Mouse (Mus musculus) brown adipose tissue, adult 24 weeks (tissue): Measurements from ENCODE around the gene Xirp2. TPM values are rescaled to one million over a fixed set of nuclear protein-coding genes. Genes with fewer than 3 reads are reported as not detected.

Experiments used
- H3K27ac ChIP-seq: fragments of 200-500 bp; replicated peaks from 2 replicates; pipeline ENCODE4 v1.5.1; 2012; ENCODE audit warnings: low read depth, mild to moderate bottlenecking, low read length
- H3K4me1 ChIP-seq: fragments of 200-500 bp; 2 replicates; pipeline ENCODE4 v1.6.1; 2012; ENCODE audit warnings: low read length, mixed read lengths; ENCODE audit not compliant: control insufficient read depth, insufficient read depth, insufficient read length
- H3K4me3 ChIP-seq: fragments of 200-500 bp; 2 replicates; pipeline ENCODE4 v1.5.1; 2012; ENCODE audit warnings: low read depth, mild to moderate bottlenecking, low read length, moderate library complexity; ENCODE audit not compliant: insufficient read depth
- polyA plus RNA-seq: library from polyadenylated mRNA; stranded (reverse); fragments of >200 nt; gene quantifications from 2 replicates; pipeline ENCODE4 v1.2.4, GENCODE M21; 2012; ENCODE audit not compliant: missing spikeins, insufficient read depth, insufficient read length

Gene Xirp2
- polyA plus RNA-seq, 1 experiment = 4.0 TPM

DNA sequence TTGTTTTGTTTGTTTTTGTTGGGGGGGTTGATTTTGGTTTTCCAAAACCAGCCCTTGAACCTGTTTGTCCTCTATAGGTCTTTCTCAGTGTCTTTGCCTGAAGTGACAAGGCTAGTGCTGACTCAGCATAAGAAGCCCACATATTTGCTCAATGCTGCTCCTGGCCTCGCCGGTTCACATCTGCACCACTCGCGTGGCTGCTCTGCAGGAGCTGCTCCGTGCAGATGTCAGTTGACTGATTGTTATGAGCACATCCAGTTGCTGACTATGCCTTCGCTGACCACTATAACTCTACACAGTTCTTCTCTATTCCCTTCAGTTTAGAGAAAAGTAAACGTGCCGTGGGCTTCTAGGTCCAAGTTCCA, 43.3 kb downstream of the Xirp2 start:
- Histone ChIP-seq H3K4me3 (no peak overlapping the region), H3K27ac (no peak overlapping the region)

DNA sequence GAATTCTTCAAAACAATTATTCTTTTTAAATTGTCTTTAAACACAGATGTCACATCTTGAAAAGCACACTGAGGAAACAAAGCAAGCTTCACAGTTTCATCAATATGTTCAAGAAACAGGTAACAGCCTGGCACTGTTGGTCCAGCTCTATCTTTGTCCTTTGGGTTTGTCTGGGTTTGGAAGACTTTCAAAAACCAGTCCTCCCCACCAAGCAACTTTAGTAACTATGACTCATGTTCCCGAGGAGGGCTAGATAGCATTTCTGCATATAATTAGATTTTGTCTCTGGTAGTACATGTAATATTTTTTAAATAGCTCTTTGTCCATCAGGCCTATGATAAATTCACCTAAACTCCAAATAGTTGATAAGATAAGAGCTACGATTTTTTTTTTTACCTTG, 59.7 kb downstream of the Xirp2 start:
- Histone ChIP-seq H3K4me1 (no peaks in the 10 kb centered on the region), H3K4me3 (no peak overlapping the region), H3K27ac (no peak overlapping the region)

More for the DNA sequence above, 43.3 kb downstream of the Xirp2 start:
- H3K4me1 ChIP-seq = no peaks in the 10 kb centered on the region

DNA sequence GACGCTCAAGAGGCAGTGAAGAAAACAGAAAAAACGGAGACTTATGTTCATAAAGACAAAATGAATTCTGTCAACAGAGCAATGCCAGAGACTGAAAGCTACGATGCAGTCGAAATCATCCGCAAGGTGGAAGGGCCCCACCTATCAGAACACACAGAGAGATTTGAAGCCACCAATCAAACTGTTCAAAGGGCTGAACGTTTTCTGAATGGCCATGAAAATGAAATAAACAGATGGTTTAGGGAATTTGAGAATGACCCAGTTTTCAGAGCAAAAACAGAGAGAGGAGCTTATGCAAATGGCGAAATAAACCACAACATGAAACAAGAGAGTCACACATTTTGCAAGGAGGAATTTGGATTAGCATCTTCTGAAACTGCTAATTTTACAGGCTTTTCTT, 70.6 kb downstream of the Xirp2 start:
- H3K4me1 ChIP-seq = no peaks in the 10 kb centered on the region
- H3K4me3 ChIP-seq = no peak overlapping the region
- H3K27ac ChIP-seq = no peak overlapping the region

DNA sequence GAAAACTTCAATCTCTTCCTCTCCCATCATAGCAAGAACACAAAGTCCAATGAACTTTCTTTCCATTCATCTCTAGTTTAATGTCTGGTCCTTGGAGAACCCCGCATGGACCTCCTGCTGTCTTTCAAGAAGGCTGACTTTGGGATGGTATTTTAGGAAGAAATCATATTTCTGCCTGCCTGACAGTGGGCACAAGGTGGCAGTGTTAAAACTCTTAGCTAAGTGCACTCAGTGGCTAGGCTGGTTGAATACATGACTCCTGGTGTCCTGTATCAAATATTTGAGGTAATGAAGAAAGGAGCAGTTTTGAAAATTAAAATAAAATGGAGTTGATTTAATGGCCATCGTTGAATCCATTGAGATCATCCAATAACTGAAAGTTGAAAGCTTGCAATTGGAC, 89.5 kb downstream of the Xirp2 start:
- Histone ChIP-seq H3K4me1 (no peaks in the 10 kb centered on the region), H3K4me3 (no peak overlapping the region), H3K27ac (no peak overlapping the region)

GRCm38 (mm10) chr2:67539426-67539825, 93.6 kb downstream of the Xirp2 start:
- Histone ChIP-seq H3K4me3 (no peak overlapping the region), H3K27ac (no peak overlapping the region), H3K4me1 (no peaks in the 10 kb centered on the region)

GRCm38 (mm10) chr2:67541957-67542696, 96.3 kb downstream of the Xirp2 start:
- H3K27ac ChIP-seq = no peak overlapping the region
- no peaks in the 10 kb centered on the region for H3K4me1 ChIP-seq
- no peak overlapping the region for H3K4me3 ChIP-seq

- no peaks in the 10 kb centered on the region for H3K4me1 ChIP-seq
- H3K4me3 ChIP-seq = no peak overlapping the region
- no peak overlapping the region for H3K27ac ChIP-seq
Observed at GRCm38 (mm10) chr2:67544426-67544825, 98.6 kb downstream of the Xirp2 start.

DNA sequence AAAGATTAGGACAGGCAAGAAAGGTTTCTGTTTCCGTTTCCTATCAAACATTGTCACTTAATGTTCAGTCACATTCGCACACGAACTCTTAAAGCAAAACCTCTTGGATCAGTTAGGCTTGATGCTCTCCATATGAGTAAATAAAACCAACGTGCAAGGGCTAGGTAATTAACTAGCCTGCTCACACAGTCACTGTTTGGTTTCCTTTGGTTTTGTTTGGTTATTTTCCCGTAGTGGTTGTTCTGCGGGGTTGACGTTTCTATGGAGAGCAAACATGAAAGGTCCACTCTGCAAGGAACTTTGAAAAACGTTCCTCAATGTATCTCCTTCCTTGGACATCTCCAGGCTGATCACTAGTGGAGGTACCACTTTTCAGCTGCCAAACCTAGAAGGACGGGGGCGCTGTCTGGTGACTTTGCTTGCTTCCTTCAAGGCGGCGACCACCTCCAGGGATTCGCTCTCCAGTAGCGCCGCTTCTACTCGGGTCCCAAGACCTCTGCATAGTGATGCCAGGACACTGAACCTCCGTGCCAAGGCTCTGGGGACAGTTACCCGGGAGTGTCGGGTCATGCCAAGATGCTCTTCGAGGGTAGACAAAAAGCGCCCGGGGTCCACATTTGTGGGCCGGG, 119.2 kb downstream of the Xirp2 start:
- peak overlapping the region; percentile 48 for H3K4me3 ChIP-seq
- H3K27ac ChIP-seq = no peak overlapping the region
- H3K4me1 ChIP-seq = no peaks in the 10 kb centered on the region; the same call in 1 of the 2 replicates

DNA sequence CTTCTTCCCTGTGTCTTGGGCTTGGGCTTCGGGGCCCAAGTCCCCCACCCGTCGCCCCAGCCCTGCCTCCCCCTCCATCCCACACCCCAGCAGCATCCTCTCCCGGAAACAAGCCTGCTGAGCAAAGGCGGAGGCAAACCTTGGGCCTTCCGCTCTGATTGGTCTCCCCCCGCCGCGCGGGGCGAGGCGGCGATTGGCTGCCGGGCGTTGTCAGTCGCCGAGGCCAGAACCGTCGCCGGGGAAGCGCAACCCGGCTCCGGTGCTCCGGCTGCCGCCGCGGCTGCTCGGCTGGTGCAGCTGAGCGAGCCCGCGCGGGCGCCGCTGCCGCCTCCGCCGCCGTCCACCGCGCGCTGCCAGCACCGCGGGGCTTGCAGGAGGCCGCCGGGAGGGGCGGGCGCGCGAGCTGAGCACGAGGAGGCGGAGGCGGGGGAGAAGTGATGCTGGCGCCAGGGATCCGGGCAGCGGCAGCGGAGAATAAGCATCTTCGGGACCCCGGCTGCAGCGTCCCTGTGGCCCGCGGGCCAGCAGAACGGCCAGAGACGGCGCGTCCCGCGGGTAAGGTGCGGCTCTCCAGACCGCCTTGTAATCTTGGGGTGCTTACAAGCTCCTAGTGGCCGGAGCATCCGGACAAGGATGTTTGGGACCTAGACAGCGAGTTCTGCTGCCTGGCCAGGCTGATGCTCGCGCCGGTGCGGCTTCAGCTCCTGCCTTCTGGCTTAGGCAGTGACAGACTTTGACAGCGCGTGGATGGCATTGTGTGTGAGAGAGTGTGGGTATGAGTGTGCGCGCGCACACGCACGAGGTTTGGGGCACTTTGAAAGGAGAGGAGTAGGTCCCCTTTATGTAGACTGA, 119.9 kb downstream of the Xirp2 start, which contains the start of gene B3galt1:
B3galt1 (plus strand) TSS at position 392 of the 852 bp plus-strand sequence.
- peak within 1 kb of the TSS; percentile 48 for H3K4me3 ChIP-seq
- no peak within 1 kb of the TSS for H3K27ac ChIP-seq
- no peaks in the 10 kb centered on the region; the same call in 1 of the 2 replicates for H3K4me1 ChIP-seq

- H3K4me1 ChIP-seq = no peaks in the 10 kb centered on the region; the same call in 1 of the 2 replicates
- no peak overlapping the region for H3K27ac ChIP-seq
- peak overlapping the region; percentile 48 for H3K4me3 ChIP-seq
Observed at GRCm38 (mm10) chr2:67566566-67566965, 120.8 kb downstream of the Xirp2 start.

- Histone ChIP-seq H3K4me1 (no peaks in the 10 kb centered on the region; the same call in 1 of the 2 replicates), H3K4me3 (no peak overlapping the region), H3K27ac (no peak overlapping the region)
Observed at GRCm38 (mm10) chr2:67567141-67567680, 121.4 kb downstream of the Xirp2 start.

Other genes with a start within 250 kb of the Xirp2 start
- not detected in 2 replicates for gene Gm21830, start 32.3 kb upstream of the Xirp2 start, polyA plus RNA-seq
- gene Gm26727, start 12.8 kb upstream of the Xirp2 start, polyA plus RNA-seq = not detected in 2 replicates
- 0.59 and 0.71 TPM in 2 replicates for gene B3galt1, start 119.9 kb downstream of the Xirp2 start, polyA plus RNA-seq